Mouse (Mus musculus) heart, adult 2 months (tissue): ENCODE data around the gene Barhl1. TPM values are rescaled to one million over a fixed set of nuclear protein-coding genes. Genes with fewer than 3 reads are reported as not detected.

Experiments used
- DNase-seq, 2 experiments: peaks; one replicate each; pipeline ENCODE4 v3.0.0; 2021
- H3K27ac ChIP-seq: fragments of 200-600 bp; 2 replicates; pipeline ENCODE4 v1.8.1; 2022
- H3K27me3 ChIP-seq: fragments of 200-500 bp; 2 replicates; pipeline ENCODE4 v1.6.1; 2012; ENCODE audit warnings: mild to moderate bottlenecking, low read length, inconsistent platforms, mixed read lengths; ENCODE audit not compliant: control insufficient read depth, insufficient read depth
- H3K36me3 ChIP-seq: fragments of 200-500 bp; 2 replicates; pipeline ENCODE4 v1.6.1; 2012; ENCODE audit warnings: low read length, inconsistent platforms; ENCODE audit not compliant: control insufficient read depth, insufficient read depth
- H3K4me1 ChIP-seq: fragments of 200-500 bp; 2 replicates; pipeline ENCODE4 v1.6.1; 2011; ENCODE audit warnings: low read length; ENCODE audit not compliant: control insufficient read depth, insufficient read depth
- H3K4me3 ChIP-seq: fragments of 200-600 bp; 2 replicates; pipeline ENCODE4 v1.8.1; 2022
- H3K79me2 ChIP-seq: fragments of 200-500 bp; replicated peaks from 2 replicates; pipeline ENCODE4 v1.6.1; 2012; ENCODE audit warnings: mild to moderate bottlenecking, inconsistent platforms, low read length, moderate library complexity, mixed read lengths; ENCODE audit not compliant: control insufficient read depth, insufficient read depth
- H3K9ac ChIP-seq: fragments of 200-500 bp; 2 replicates; pipeline ENCODE4 v1.6.1; 2012; ENCODE audit warnings: low read depth, mild to moderate bottlenecking, control low read depth, inconsistent platforms, low read length, mixed read lengths
- CTCF ChIP-seq: fragments of 200-600 bp; IDR thresholded peaks from 2 replicates; pipeline ENCODE4 v1.8.1; 2022; ENCODE audit warnings: antibody characterized with exemption, mild to moderate bottlenecking, moderate library complexity
- EP300 ChIP-seq: fragments of 200-500 bp; IDR thresholded peaks from 2 replicates; pipeline ENCODE4 v1.6.1; 2011; ENCODE audit warnings: low read depth, low read length, control low read depth; ENCODE audit not compliant: insufficient read depth
- POLR2A ChIP-seq: fragments of 200-500 bp; IDR thresholded peaks from 2 replicates; pipeline ENCODE4 v1.6.1; 2011; ENCODE audit warnings: mild to moderate bottlenecking, low read depth, low read length, control low read depth; ENCODE audit not compliant: insufficient read depth
- WGBS: fragments of 180-500 bp; shearing (Covaris S2); methylation state at CpG from one replicate; pipeline ENCODE4 v1.1.7; 2018; 5-methylcytosine and 5-hydroxymethylcytosine counted together
- intact Hi-C: fragments of 180-260 bp; cut with DNase I; formaldehyde crosslinking; loops from one replicate; pipeline ENCODE4 v1.15.1; 2025
- polyA plus RNA-seq: library from polyadenylated mRNA; depleted of rRNA; stranded (reverse); fragments of >200 nt; gene quantifications from 2 replicates; pipeline ENCODE4 v1.2.3, GENCODE M21; 2012
- total RNA-seq, 2 experiments: library from RNA; stranded (reverse); gene quantifications; 2 replicates each; pipeline ENCODE4 v1.2.3; 2021

Barhl1 gene
- total and polyA plus RNA-seq, 3 experiments, result not detected

DNA sequence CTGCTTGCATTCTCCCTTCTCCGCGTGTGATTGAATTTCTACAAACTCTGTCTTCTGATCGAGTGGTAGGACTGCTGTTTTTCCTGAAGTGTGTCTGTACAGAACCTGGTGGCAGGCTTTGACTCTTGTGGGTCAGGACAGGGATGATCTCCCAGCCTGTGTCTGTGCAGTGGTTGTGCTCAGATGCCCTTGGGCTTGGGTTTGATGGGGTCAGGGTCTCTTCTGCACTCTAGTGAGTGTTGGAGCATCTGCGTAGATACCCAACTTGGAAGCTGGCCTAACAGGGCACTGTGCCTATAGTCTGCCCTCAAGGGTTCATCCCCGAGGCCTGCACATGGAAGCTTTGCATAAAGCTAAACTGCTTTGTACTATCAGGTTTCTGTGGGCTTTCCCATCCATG, 12.6 kb downstream of the Barhl1 start:
- WGBS, result 90% methylated on average over 5 of the region's 5 CpGs
- DNase-seq, result no peak
- H3K27ac ChIP-seq, result no peak overlapping the region
- intact Hi-C loops, result no loop called here
- H3K4me3 ChIP-seq, result no peak overlapping the region
- H3K79me2 ChIP-seq, result no peaks in the 10 kb centered on the region
- H3K4me1 ChIP-seq, result no peaks in the 10 kb centered on the region; the same call in 1 of the 2 replicates
- H3K27me3 ChIP-seq, result peaks cover 1% of the 10 kb centered on the region; the same call in 1 of the 2 replicates
- TF ChIP-seq POLR2A, result no peak
- no peak for TF ChIP-seq CTCF
- no peak for TF ChIP-seq EP300
- H3K36me3 ChIP-seq, result no peaks in the 10 kb centered on the region
- no peak overlapping the region for H3K9ac ChIP-seq

DNA sequence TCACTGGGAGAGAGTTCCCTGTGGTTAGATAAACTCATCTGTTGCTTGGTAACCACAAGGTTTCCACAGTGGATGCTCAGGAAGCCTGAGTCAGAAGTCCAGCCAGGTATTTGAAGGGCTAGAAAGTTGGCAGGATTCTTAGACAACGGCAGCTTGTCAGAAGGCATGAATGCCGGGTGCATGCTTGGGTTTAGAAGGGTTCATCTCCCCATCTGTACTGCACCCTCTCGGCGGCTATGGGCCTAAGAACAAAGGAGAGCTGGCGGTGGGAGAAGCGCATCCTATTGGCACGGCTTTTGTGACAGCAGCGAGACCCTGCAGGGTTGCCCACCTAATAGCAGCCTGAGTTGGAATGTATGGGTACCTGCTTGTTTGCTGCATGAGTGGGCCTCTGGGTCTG, 14.2 kb downstream of the Barhl1 start:
- no peaks in the 10 kb centered on the region for H3K27me3 ChIP-seq
- H3K4me1 ChIP-seq, result no peaks in the 10 kb centered on the region
- H3K9ac ChIP-seq, result no peak overlapping the region
- TF ChIP-seq EP300, result no peak
- TF ChIP-seq CTCF, result no peak
- no peak for TF ChIP-seq POLR2A
- no peak overlapping the region for H3K4me3 ChIP-seq
- H3K36me3 ChIP-seq, result no peaks in the 10 kb centered on the region
- intact Hi-C loops, result no loop called here
- no peaks in the 10 kb centered on the region for H3K79me2 ChIP-seq
- WGBS, result 94% methylated on average over 8 of the region's 8 CpGs
- no peak for DNase-seq
- no peak overlapping the region for H3K27ac ChIP-seq

DNA sequence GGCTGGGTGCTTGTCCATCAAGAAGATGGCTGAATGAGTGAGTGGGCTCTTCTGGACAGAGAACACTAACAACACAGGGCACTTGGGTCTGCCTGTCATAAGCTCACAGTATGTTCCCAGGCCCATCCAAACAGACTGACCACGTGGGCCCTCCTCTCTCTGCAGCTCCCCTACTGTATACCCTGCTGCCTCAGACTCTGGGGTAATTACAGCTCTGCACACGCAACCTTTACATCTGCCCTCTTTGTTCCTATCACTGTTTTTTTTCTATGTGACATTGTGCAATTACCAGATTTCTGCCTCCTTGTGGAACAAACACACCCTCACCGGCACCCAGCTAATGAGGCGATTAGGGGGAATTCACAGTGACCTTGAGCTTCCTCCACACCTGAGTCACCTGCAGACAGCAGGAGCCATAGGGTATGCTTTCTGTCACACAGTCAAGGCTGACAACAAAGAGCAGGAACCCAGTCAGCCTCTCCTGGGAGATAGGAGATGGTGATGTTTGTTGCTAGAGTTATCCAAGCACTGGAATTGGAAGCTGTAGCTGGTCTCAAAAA, 19.0 kb downstream of the Barhl1 start:
- Histone ChIP-seq H3K4me3 (no peak overlapping the region), H3K4me1 (no peaks in the 10 kb centered on the region), H3K27ac (no peak overlapping the region), H3K9ac (no peak overlapping the region), H3K36me3 (no peaks in the 10 kb centered on the region), H3K27me3 (no peaks in the 10 kb centered on the region), H3K79me2 (no peaks in the 10 kb centered on the region)
- TF ChIP-seq EP300 (no peak), POLR2A (no peak), CTCF (no peak)
- DNase-seq, result no peak
- intact Hi-C loops, result no loop called here
- WGBS, result 87% methylated on average over 4 of the region's 4 CpGs

DNA sequence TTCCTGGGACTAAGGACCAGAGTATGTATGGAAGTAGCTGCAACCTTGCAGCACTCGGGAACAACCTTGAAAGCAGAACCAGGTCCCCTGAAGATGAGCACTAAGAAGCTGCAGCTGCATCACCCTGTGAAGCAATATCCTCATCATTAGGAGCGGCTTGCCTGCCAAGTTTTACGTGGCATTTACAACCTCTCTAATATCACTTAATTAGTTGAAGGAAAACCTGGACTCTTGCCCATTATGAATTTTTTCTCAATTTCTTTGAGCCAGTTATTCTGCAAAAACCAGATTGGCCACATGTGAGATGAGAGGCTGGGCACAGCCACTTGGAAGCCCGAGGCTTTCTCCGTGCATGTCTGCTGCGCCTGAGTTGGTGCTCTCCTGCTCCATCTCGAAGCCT, 20.6 kb downstream of the Barhl1 start:
- Histone ChIP-seq H3K9ac (no peak overlapping the region), H3K4me1 (no peaks in the 10 kb centered on the region), H3K79me2 (no peaks in the 10 kb centered on the region), H3K27me3 (no peaks in the 10 kb centered on the region), H3K36me3 (no peaks in the 10 kb centered on the region), H3K27ac (no peak overlapping the region), H3K4me3 (no peak overlapping the region)
- intact Hi-C loops, result no loop called here
- WGBS, result 87% methylated on average over 7 of the region's 7 CpGs
- no peak for DNase-seq
- TF ChIP-seq EP300, result no peak
- no peak for TF ChIP-seq POLR2A
- TF ChIP-seq CTCF, result no peak

DNA sequence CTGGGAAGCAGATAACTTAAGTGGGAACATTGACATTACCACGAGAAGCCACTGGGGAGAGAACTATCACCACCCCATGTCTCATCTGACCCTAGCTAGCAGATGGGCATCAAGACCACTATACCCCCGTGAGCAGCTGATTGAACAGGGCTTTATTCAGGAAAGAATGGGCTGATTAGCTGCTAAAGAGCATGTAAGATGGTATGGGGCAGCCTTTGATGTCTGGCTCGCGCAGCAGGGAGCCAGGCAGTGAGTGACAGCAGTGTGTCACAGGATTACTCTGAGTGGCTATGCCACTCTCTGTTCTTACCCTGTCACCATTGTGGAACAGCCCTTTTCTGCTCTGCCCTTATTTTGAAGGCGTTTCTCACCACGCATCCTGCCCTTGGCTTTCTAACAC, 22.9 kb downstream of the Barhl1 start:
- no peak for TF ChIP-seq EP300
- no peak for TF ChIP-seq CTCF
- TF ChIP-seq POLR2A, result no peak
- no peak for DNase-seq
- WGBS, result 85% methylated on average over 6 of the region's 6 CpGs
- Histone ChIP-seq H3K36me3 (no peaks in the 10 kb centered on the region), H3K4me1 (no peaks in the 10 kb centered on the region), H3K27ac (no peak overlapping the region), H3K79me2 (no peaks in the 10 kb centered on the region), H3K27me3 (no peaks in the 10 kb centered on the region), H3K9ac (no peak overlapping the region), H3K4me3 (no peak overlapping the region)
- intact Hi-C loops, result no loop called here

DNA sequence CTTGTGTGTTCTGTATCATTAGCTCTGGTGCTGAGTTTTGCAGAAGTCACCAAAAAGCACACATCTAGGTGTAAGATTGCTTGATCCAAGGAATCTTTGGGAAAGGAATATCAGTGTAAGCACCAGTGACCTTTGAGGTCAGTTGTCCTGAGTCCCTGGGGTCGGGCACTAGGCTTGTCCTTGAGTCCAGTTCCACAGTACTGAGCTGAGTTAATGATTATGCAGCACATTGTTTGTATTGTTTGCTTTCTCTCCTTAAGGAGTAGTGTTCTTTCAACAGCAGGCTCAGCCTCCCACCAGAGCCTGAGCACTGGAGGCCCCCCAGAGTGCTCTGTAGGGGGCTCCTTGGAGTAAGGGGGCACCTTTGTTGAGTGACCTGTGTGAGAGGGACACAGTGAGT, 23.7 kb downstream of the Barhl1 start:
- TF ChIP-seq EP300 (no peak), CTCF (no peak), POLR2A (no peak)
- Histone ChIP-seq H3K27me3 (no peaks in the 10 kb centered on the region), H3K4me3 (no peak overlapping the region), H3K36me3 (no peaks in the 10 kb centered on the region), H3K4me1 (no peaks in the 10 kb centered on the region), H3K79me2 (no peaks in the 10 kb centered on the region), H3K9ac (no peak overlapping the region), H3K27ac (no peak overlapping the region)
- no peak for DNase-seq
- WGBS, result 83% methylated on average over 1 of the region's 1 CpGs
- intact Hi-C loops, result no loop called here

DNA sequence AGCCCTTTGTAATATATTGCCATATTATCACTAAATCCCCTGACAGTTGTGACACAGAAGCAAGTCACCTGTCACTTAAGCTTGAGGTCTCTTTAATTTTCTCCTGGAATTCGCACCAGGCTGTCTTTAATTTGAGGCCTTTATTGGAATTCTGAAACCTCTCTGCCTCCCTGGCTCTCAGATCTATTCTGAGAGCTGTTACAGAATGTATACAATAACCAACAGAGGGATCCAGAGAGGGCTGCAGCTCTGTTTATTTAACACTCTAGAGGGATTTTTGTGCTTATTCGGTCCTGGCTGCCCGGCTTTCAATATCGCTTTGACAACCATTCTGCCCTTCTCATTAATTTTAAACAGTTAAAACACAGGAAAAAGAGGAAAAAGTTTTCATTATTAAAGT, 31.6 kb downstream of the Barhl1 start:
- Histone ChIP-seq H3K27me3 (no peaks in the 10 kb centered on the region), H3K27ac (no peak overlapping the region), H3K9ac (no peak overlapping the region), H3K79me2 (no peaks in the 10 kb centered on the region), H3K4me3 (no peak overlapping the region), H3K36me3 (peaks cover 1% of the 10 kb centered on the region; the same call in 1 of the 2 replicates), H3K4me1 (0 out of 2 replicates have a peak, but pooled peaks cover 2% of the 10 kb centered on the region)
- 76% methylated on average over 4 of the region's 4 CpGs for WGBS
- TF ChIP-seq EP300, result no peak
- no peak for TF ChIP-seq CTCF
- no peak for TF ChIP-seq POLR2A
- intact Hi-C loops, result no loop called here
- no peak for DNase-seq
